Mouse (Mus musculus): ENCODE data around the gene Prpf19. TPM values are rescaled to one million over a fixed set of nuclear protein-coding genes. Genes with fewer than 3 reads are reported as not detected.

The Prpf19 gene
- polyA plus RNA-seq, 1 experiment from 2014 or later, result 42.2 TPM

DNA sequence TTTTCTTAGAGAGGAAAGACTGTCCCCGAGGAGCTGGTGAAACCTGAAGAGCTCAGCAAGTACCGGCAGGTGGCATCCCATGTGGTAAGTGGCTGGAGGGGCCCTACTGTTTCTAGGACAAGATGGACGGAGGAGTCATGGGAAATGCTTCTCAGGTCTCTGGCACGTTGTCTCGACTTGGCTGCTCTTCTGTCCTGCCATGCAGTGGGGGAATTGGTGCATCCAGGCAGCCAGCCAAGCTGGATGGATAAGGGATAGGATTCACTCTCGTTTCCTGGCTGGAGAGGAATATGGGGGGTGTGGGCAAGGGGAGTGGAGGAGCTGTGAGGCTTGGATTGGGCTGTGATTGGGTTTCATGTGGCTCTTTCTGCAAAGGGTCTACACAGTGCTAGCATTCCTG is 5.3 kb downstream of the Prpf19 start:
- no peak for ATAC-seq (replicated peaks)
- no peaks in the 10 kb centered on the region for H3K9me3 ChIP-seq
- H3K27me3 ChIP-seq, result no peaks in the 10 kb centered on the region
- WGBS, result 78% methylated on average over 6 of the region's 6 CpGs
- no peak overlapping the region for H3K9ac ChIP-seq (replicated peaks)
- H3K27ac ChIP-seq (replicated peaks), result no peak overlapping the region
- H3K4me3 ChIP-seq, result no peak overlapping the region
- H3K4me1 ChIP-seq, result peaks cover 19% of the 10 kb centered on the region
- peaks cover 75% of the 10 kb centered on the region for H3K36me3 ChIP-seq
- no peak overlapping the region for H3K4me2 ChIP-seq (replicated peaks)

DNA sequence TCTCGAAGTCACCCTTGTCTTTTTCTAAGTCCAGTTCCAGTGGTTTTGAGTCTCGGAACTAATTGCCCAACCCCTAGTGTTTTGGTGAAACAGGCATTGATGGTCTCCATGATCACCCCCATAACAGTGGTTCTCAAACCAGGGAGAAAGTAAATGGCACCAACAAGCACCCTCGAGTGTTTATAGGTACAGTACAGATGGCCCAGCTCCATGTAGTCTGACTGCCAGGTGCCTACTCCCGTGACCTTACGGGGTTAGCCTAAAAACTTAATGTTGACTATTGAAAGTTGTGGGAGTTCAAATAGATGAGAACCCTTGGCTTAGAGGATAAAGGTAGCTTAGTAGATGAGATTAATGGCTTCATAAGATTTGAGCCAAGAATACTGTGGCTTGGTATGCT is 6.0 kb downstream of the Prpf19 start:
- ATAC-seq (replicated peaks), result no peak
- no peak overlapping the region for H3K4me3 ChIP-seq
- H3K4me1 ChIP-seq, result peaks cover 14% of the 10 kb centered on the region
- no peaks in the 10 kb centered on the region for H3K9me3 ChIP-seq
- WGBS, result 92% methylated on average over 5 of the region's 5 CpGs
- no peak overlapping the region for H3K4me2 ChIP-seq (replicated peaks)
- no peaks in the 10 kb centered on the region for H3K27me3 ChIP-seq
- H3K9ac ChIP-seq (replicated peaks), result no peak overlapping the region
- peaks cover 82% of the 10 kb centered on the region for H3K36me3 ChIP-seq
- H3K27ac ChIP-seq (replicated peaks), result no peak overlapping the region

DNA sequence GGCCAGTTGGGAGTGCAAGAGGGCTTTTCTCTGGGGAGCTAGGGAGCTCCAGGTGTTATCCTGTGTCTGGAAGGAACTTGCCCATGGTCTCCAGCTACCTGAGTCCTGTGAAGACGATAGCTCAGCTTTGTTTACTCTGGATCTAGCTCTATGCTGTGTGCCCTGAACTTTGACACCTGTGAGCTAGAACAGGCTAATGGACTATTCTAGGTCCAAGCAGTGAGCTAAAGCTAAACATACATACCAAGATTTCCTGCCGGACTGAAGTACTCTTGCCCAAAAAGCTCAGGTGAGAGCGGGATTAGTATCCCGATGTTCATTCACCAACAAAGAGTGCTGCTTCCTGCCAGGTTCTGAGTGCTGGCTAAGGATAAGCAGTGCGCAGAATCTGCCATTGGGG is 9.5 kb downstream of the Prpf19 start:
- Histone ChIP-seq H3K4me3 (no peak overlapping the region), H3K9ac (replicated peaks) (no peak overlapping the region), H3K9me3 (no peaks in the 10 kb centered on the region), H3K4me2 (replicated peaks) (no peak overlapping the region), H3K36me3 (peaks cover 74% of the 10 kb centered on the region), H3K27ac (replicated peaks) (no peak overlapping the region), H3K4me1 (no peaks in the 10 kb centered on the region), H3K27me3 (no peaks in the 10 kb centered on the region)
- WGBS, result 93% methylated on average over 5 of the region's 5 CpGs
- ATAC-seq (replicated peaks), result no peak

DNA sequence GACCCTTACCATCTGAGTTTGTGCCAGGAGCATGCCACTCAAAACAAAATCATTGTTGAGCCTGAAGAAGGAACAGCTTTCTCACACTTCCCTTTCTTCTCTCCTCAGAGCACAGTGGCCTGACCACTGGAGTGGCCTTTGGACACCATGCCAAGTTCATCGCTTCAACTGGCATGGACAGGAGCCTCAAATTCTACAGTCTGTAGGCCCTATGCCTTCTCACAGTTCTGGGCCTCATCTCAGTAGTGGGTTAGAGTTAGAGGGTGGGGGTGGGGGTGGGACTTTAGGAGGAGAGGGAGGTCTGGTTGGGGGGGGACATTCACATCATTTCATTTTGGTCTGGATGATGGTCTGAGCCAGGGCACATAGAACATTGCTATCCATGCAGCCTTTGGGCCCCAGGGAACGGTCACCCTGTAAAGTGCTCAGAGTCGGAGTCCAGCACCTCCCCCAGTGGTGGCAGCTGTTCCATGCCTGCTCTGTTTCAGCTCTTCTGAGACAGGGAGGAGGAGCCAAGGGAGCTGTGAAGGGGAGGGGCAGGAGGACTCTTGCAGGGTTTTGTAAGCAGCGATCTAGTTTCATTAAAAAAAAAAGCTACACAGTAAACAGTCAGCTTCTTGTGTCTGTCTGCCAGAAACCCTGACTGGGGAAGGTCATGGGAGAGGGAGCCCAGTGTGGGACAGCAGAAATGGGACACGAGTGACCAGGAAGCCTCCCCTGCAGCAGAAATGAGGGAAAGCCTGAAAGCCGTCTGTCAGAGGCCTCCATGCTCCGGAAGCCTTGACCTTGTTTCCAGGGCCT is 10.1 kb downstream of the Prpf19 start:
- ATAC-seq (replicated peaks), result no peak; the same call in 1 of the 2 replicates
- Histone ChIP-seq H3K27ac (replicated peaks) (no peak overlapping the region), H3K4me2 (replicated peaks) (no peak overlapping the region), H3K27me3 (no peaks in the 10 kb centered on the region), H3K9me3 (no peaks in the 10 kb centered on the region), H3K4me1 (no peaks in the 10 kb centered on the region), H3K4me3 (no peak overlapping the region), H3K9ac (replicated peaks) (no peak overlapping the region), H3K36me3 (peaks cover 68% of the 10 kb centered on the region)
- WGBS, result 67% methylated on average over 7 of the region's 7 CpGs

DNA sequence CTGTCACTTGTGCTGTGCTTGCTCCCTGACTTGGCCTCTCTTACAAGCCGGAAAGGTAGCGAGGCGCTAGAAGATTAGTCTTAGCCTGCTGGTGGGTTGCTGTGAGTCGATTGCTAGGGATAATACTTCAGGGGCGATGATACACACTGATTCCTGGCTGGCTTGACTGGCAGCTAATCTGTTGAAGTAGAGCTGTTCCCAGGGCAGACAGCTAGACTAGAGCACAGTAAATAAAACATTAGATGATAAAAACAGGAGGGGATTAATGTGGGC is 10.6 kb downstream of the Prpf19 start:
- Histone ChIP-seq H3K36me3 (peaks cover 62% of the 10 kb centered on the region), H3K9me3 (no peaks in the 10 kb centered on the region), H3K4me3 (no peak overlapping the region), H3K9ac (replicated peaks) (no peak overlapping the region), H3K4me2 (replicated peaks) (no peak overlapping the region), H3K27me3 (no peaks in the 10 kb centered on the region), H3K4me1 (no peaks in the 10 kb centered on the region), H3K27ac (replicated peaks) (no peak overlapping the region)
- no peak for ATAC-seq (replicated peaks)
- WGBS, result 86% methylated on average over 5 of the region's 5 CpGs

DNA sequence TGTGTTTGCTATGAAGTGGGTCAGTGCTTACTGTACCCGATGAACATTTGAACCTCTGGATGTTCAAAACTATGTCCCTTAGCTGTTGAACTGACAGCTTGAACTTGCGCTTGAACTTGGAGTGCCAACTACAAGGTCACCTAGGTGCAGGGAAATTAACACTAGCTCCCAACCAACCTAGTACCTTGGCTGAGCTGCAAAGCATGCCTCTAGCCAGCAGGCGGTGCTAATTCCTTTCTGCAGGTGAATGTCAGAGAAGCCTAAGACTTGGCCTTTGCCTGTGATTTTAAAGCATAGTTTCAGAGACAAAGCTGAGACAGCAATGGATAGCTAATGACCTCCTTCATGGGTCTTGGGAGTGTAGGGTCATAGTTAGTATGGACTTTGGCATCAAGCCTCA is 12.9 kb downstream of the Prpf19 start:
- no peak overlapping the region for H3K27ac ChIP-seq (replicated peaks)
- ATAC-seq (replicated peaks), result peak; percentile 57
- no peak overlapping the region for H3K4me2 ChIP-seq (replicated peaks)
- no peak overlapping the region for H3K9ac ChIP-seq (replicated peaks)
- no peaks in the 10 kb centered on the region for H3K4me1 ChIP-seq
- WGBS, result 59% methylated on average over 3 of the region's 3 CpGs
- H3K36me3 ChIP-seq, result peaks cover 40% of the 10 kb centered on the region
- H3K9me3 ChIP-seq, result no peaks in the 10 kb centered on the region
- H3K4me3 ChIP-seq, result no peak overlapping the region
- H3K27me3 ChIP-seq, result no peaks in the 10 kb centered on the region

DNA sequence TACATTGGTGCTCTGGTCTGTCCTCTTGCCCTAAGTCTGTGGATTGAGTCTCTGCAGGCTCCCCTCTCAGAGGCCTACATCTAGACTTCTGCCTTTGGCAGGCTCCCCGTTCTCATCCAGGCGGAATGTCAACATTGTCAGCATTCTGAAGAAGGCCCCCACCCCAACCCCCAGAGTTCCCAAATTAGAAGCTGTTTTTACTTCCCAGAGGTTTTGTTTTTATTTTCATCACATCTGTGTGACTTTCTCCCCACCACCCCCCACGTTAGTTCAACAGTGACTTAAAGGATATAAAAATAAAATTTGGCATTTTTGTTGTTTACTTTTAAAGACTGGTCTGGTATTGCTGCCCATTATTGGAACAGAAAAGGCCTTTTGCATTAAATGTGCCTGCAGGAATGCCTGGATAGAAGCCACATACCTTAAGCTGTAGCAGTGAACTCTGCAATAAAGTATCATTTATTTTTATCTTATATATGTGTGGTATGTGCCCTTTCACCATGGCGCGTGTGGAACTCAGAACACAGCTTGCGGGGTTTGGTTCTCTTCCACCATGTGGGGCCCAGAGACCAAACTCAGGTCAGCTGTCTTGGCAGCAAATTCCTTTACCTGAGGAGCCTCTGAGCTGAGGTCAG is 14.2 kb downstream of the Prpf19 start:
- H3K4me3 ChIP-seq, result no peak overlapping the region
- no peak overlapping the region for H3K9ac ChIP-seq (replicated peaks)
- H3K27ac ChIP-seq (replicated peaks), result no peak overlapping the region
- no peak for ATAC-seq (replicated peaks)
- WGBS, result 83% methylated on average over 6 of the region's 6 CpGs
- no peaks in the 10 kb centered on the region for H3K9me3 ChIP-seq
- no peak overlapping the region for H3K4me2 ChIP-seq (replicated peaks)
- H3K36me3 ChIP-seq, result peaks cover 27% of the 10 kb centered on the region
- no peaks in the 10 kb centered on the region for H3K27me3 ChIP-seq
- no peaks in the 10 kb centered on the region for H3K4me1 ChIP-seq

DNA sequence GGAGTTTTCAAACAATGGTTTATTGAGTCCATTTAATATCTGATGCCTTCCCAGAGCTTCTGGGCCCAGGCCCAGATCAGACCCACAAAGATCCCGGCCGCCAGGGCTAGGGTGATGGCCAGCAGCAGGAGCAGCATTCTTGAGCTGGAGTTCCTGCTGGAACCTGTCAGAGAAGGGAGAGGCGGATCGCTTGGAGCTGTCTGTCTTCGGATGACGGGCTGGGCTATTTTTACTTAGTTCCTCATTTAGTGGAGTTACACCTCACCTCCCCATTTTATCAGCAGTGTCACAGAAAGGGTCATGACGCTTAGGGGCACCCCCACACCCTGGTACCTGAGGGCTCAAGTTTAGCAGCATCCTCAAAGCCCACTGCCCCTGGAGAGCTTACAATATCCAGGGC is 19.3 kb downstream of the Prpf19 start:
- H3K9me3 ChIP-seq, result no peaks in the 10 kb centered on the region
- H3K9ac ChIP-seq (replicated peaks), result no peak overlapping the region
- H3K27ac ChIP-seq (replicated peaks), result no peak overlapping the region
- H3K27me3 ChIP-seq, result no peaks in the 10 kb centered on the region
- no peak for ATAC-seq (replicated peaks)
- H3K4me1 ChIP-seq, result no peaks in the 10 kb centered on the region
- WGBS, result 79% methylated on average over 7 of the region's 7 CpGs
- no peak overlapping the region for H3K4me3 ChIP-seq
- no peak overlapping the region for H3K4me2 ChIP-seq (replicated peaks)
- no peaks in the 10 kb centered on the region for H3K36me3 ChIP-seq

DNA sequence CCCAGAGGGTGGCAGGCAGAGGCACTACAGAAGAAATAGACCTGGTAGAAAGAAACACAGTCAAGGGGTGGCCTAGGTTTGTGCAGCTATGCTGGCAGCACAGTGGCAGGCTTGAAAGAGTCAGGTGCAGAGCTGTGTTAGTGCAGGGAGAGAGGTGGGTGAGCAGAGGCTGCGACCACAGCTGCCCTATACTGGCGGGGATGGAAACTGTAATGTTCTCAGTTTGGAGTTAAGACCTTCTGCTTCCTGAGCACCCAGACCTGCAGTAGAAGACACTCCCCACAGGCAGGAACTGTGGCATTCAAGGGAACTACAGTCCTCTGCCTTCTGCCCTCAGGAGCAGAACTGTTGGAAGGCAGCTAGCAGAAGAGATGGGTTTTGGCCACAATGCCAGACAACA is 19.8 kb downstream of the Prpf19 start:
- no peak overlapping the region for H3K4me3 ChIP-seq
- no peaks in the 10 kb centered on the region for H3K27me3 ChIP-seq
- H3K27ac ChIP-seq (replicated peaks), result no peak overlapping the region
- no peak overlapping the region for H3K9ac ChIP-seq (replicated peaks)
- no peaks in the 10 kb centered on the region for H3K9me3 ChIP-seq
- no peak overlapping the region for H3K4me2 ChIP-seq (replicated peaks)
- H3K4me1 ChIP-seq, result no peaks in the 10 kb centered on the region
- 78% methylated on average over 2 of the region's 2 CpGs for WGBS
- no peaks in the 10 kb centered on the region for H3K36me3 ChIP-seq
- no peak for ATAC-seq (replicated peaks)

DNA sequence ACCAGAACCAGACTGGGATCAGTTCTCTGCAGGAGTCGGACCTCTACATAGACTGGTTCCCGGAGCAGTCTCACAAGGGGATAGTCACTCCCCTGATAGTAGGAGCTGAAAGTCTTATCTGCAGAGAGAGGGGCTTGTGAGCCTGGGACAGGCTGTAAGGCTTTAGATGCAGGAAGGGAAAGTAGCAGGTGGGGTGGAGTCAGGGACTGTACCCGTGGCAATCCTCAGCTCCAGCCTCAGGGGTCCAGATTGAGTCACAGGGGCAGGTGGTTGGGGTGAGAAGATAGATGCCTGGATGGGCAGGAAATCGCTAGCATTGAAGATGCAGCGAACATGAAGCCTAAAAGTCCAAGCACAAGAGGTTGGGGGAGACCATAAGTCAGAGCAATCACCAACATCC is 21.5 kb downstream of the Prpf19 start:
- H3K4me2 ChIP-seq (replicated peaks), result no peak overlapping the region
- WGBS, result 70% methylated on average over 5 of the region's 5 CpGs
- H3K9ac ChIP-seq (replicated peaks), result no peak overlapping the region
- H3K27me3 ChIP-seq, result no peaks in the 10 kb centered on the region
- no peak overlapping the region for H3K4me3 ChIP-seq
- H3K27ac ChIP-seq (replicated peaks), result no peak overlapping the region
- H3K9me3 ChIP-seq, result no peaks in the 10 kb centered on the region
- no peaks in the 10 kb centered on the region for H3K4me1 ChIP-seq
- ATAC-seq (replicated peaks), result no peak
- H3K36me3 ChIP-seq, result no peaks in the 10 kb centered on the region

DNA sequence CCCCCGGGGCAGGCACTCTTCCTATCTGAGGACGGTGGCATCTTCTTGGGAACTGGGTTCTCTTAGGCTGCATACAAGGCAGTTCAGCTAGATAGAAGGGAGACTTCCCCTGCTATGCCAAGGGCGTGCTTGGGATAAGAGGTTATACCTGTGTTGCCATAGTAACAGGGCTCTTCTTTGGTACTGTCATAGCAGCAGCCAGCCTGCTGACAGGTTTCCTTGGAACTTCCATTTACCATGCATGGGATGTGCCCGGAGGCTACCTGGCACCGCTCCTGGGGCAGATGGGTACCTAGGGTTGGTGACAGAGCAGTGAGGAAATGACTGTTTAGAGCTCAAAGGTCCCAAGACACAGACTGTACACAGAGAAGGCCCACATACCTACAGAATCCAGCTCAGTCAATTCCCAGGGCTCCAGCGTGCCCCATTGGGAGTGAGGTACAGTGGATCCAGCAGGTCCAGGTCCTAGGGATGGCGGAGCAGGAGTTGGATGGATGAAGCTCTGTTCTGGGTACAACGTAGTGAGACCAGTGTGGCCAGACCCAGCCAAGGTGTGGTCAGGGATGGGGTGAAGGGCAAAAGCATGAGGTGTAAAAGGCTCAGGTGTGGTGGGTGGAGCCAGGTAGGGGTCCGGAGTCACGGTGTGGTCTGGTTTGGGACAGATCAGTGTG is 23.4 kb downstream of the Prpf19 start:
- H3K4me1 ChIP-seq, result no peaks in the 10 kb centered on the region
- H3K27me3 ChIP-seq, result no peaks in the 10 kb centered on the region
- no peak overlapping the region for H3K4me2 ChIP-seq (replicated peaks)
- no peaks in the 10 kb centered on the region for H3K9me3 ChIP-seq
- ATAC-seq (replicated peaks), result peak; percentile 35; the same call in 1 of the 2 replicates
- no peak overlapping the region for H3K9ac ChIP-seq (replicated peaks)
- H3K4me3 ChIP-seq, result no peak overlapping the region
- WGBS, result 88% methylated on average over 10 of the region's 10 CpGs
- no peaks in the 10 kb centered on the region for H3K36me3 ChIP-seq
- no peak overlapping the region for H3K27ac ChIP-seq (replicated peaks)

DNA sequence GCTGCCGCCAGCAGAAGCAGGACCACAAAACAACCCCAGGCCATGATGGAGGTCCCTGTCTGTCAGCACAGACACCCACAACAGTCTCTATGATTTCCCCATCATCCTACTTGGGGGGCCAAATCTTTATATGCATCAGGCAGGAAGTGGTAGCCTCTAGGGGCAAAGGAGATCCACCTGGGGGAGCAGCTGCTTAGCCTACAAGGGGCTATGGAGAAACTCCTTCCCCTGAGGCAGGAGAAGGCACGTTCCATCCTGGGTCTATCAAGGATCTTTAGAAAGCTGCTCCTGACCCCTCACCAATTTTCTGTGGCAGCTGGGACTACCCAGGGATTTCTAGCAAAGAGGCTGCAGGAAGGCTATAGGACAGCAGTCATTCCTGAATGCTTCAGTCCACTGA is 25.5 kb downstream of the Prpf19 start, which contains the start of gene Zp1:
Gene Zp1, minus strand, starts transcription at position 101 of the 400 bp plus-strand sequence.
- H3K4me3 ChIP-seq, result no peak within 1 kb of the TSS
- H3K4me2 ChIP-seq (replicated peaks), result no peak within 1 kb of the TSS
- H3K27ac ChIP-seq (replicated peaks), result no peak within 1 kb of the TSS
- no peak for ATAC-seq (replicated peaks)
- H3K36me3 ChIP-seq, result no peaks in the 10 kb centered on the region
- no peaks in the 10 kb centered on the region for H3K9me3 ChIP-seq
- WGBS, result 82% methylated on average over 2 of the region's 2 CpGs
- no peak within 1 kb of the TSS for H3K9ac ChIP-seq (replicated peaks)
- H3K4me1 ChIP-seq, result no peaks in the 10 kb centered on the region
- H3K27me3 ChIP-seq, result no peaks in the 10 kb centered on the region

Measured in forebrain, embryonic 15.5 days (tissue).